Mouse (Mus musculus) bone marrow, adult 2 months (tissue): ENCODE measurements around the gene Gjc1. TPM values are rescaled to one million over a fixed set of nuclear protein-coding genes. Genes with fewer than 3 reads are reported as not detected.

ENCODE experiments used
- H3K27ac ChIP-seq: fragments of 200-500 bp; 2 replicates; pipeline ENCODE4 v1.5.1; 2012; ENCODE audit warnings: low read depth, mild to moderate bottlenecking, control low read depth, inconsistent platforms, low read length; ENCODE audit not compliant: control insufficient read depth, poor library complexity, insufficient read depth
- H3K4me1 ChIP-seq: fragments of 200-500 bp; 2 replicates; pipeline ENCODE4 v1.6.1; 2011; ENCODE audit warnings: low read length; ENCODE audit not compliant: control insufficient read depth, insufficient read depth
- H3K4me3 ChIP-seq: fragments of 200-500 bp; replicated peaks from 2 replicates; pipeline ENCODE3; 2011; ENCODE audit warnings: mild to moderate bottlenecking, low read depth, low read length, control low read depth; ENCODE audit not compliant: control insufficient read depth
- CTCF ChIP-seq: fragments of 200-500 bp; IDR thresholded peaks from 2 replicates; pipeline ENCODE4 v1.5.1; 2011; ENCODE audit warnings: low read length, control low read depth; ENCODE audit not compliant: control insufficient read depth, insufficient read depth
- POLR2A ChIP-seq: fragments of 200-500 bp; IDR thresholded peaks from 2 replicates; pipeline ENCODE4 v1.6.1; 2011; ENCODE audit warnings: low read depth, mild to moderate bottlenecking, control low read depth, low read length, borderline replicate concordance; ENCODE audit not compliant: control insufficient read depth
- WGBS: fragments of 180-500 bp; shearing (Covaris S2); methylation state at CpG from one replicate; pipeline ENCODE4 v1.1.7; 2018; 5-methylcytosine and 5-hydroxymethylcytosine counted together
- polyA plus RNA-seq: library from polyadenylated mRNA; stranded (reverse); fragments of >200 nt; gene quantifications from 2 replicates; pipeline ENCODE4 v1.2.4, GENCODE M21; 2011; ENCODE audit warnings: low replicate concordance; ENCODE audit not compliant: missing spikeins, insufficient read depth, insufficient read length

Gene Gjc1
- polyA plus RNA-seq, 1 experiment: 3.4 TPM

- WGBS: 1% methylated on average over 49 of the region's 76 CpGs
- no peak for TF ChIP-seq CTCF
- TF ChIP-seq POLR2A: no peak
- Histone ChIP-seq H3K4me3 (no peak within 1 kb of the TSS), H3K4me1 (no peaks in the 10 kb centered on the region), H3K27ac (no peak within 1 kb of the TSS)
Observed at GRCm38 (mm10) chr11:102761309-102762210, 57.9 kb downstream of the Gjc1 start, which contains the start of gene Adam11. TSS of gene Adam11 (plus strand) at chr11:102761439.

- WGBS: 54% methylated on average over 6 of the region's 6 CpGs
- no peak overlapping the region for H3K4me3 ChIP-seq
- TF ChIP-seq POLR2A (no peak), CTCF (no peak)
- H3K27ac ChIP-seq: no peak overlapping the region
- no peaks in the 10 kb centered on the region for H3K4me1 ChIP-seq
Observed at GRCm38 (mm10) chr11:102760805-102761308, 58.6 kb downstream of the Gjc1 start.

- no peak for TF ChIP-seq CTCF
- no peak for TF ChIP-seq POLR2A
- WGBS: 12% methylated on average over 2 of the region's 2 CpGs
Observed at GRCm38 (mm10) chr11:102758977-102759376, 60.5 kb downstream of the Gjc1 start.

DNA sequence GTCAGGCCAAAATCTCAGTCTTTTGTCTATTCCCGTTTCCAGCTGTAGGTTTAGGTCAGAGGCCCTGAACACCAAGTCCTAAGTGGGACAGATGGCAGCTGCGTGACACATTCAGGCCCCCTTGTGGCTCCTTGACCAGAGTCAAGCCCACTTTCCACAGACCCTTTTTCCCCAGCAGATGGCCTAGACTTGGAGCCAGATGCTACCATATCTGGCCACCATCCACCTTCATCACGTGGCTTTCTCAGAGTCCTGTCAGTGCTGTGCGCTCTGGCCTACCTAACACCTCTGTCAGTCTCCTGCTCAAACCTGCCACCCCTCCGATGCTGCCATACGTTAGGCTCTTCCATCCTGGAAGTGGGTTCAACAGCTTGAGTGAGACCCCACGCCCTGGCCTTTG is 64.1 kb downstream of the Gjc1 start:
- TF ChIP-seq POLR2A (no peak), CTCF (no peak)
- WGBS: 67% methylated on average over 7 of the region's 7 CpGs
- Histone ChIP-seq H3K4me3 (no peak overlapping the region), H3K4me1 (no peaks in the 10 kb centered on the region), H3K27ac (no peak overlapping the region)

More at GRCm38 (mm10) chr11:102758977-102759376, 60.5 kb downstream of the Gjc1 start:
- Histone ChIP-seq H3K4me1 (no peaks in the 10 kb centered on the region), H3K27ac (no peak overlapping the region), H3K4me3 (no peak overlapping the region)

DNA sequence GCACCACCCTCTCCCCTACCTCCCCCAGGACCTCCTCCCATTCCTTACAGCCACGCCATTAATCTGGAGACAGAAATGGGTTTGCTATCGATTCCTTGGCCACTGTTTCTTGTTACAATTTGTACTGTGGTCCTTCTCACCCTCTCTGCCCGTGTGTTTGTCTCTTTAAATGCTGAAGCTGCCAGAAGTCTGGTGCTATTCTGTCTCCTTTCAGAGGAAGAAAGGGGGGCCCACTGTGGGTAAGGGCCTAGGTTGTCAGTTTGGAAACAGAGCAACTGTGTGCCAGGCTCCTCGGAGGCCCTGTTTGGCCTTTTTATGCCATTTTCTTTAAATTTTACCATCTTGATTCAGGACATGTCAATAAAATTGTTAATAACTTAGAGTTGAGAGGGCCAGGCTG is 65.1 kb downstream of the Gjc1 start:
- H3K27ac ChIP-seq: no peak overlapping the region
- H3K4me3 ChIP-seq: no peak overlapping the region
- TF ChIP-seq POLR2A (no peak), CTCF (no peak)
- H3K4me1 ChIP-seq: no peaks in the 10 kb centered on the region
- WGBS: 10% methylated on average over 4 of the region's 4 CpGs

DNA sequence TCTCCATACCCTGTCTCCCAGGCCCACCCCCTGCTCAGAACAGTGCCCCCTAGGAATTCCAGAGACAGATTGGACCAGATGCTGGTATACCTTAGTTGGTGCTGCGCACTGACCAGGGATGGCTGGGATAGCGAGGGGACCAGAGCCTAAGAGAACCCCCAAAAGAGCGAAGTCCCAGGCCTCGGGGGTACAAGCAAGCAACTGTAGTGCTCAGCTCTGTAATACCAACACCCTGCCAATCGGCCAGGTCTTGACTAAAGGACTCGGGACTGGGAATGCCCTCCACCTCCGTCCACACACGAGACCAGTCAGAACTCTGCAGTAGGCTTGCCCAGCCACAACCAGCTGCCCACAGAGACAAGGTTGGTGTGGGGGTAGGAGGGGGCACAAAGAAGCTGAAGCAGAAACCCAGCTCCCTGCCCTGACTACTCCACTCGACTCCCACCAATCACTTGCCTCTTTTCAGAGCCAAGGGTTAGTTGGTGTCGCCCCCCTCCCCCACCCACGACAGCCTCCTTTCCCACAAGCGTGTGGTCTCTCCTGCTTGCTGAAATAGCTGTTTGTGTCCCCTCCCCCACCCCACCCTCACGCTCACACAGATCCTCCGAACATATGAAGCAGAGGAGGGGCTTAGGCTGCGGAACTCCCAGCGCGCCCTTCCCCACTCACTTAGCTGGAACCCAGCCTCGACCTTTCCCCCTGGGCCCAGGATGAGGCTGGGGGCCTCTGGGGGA is 65.7 kb downstream of the Gjc1 start:
- no peak for TF ChIP-seq CTCF
- no peak for TF ChIP-seq POLR2A
- H3K4me1 ChIP-seq: no peaks in the 10 kb centered on the region
- no peak overlapping the region for H3K4me3 ChIP-seq
- peak overlapping the region; percentile 13; the same call in 1 of the 2 replicates for H3K27ac ChIP-seq
- WGBS: 9% methylated on average over 18 of the region's 18 CpGs

- TF ChIP-seq POLR2A (no peak), CTCF (no peak)
- Histone ChIP-seq H3K4me1 (no peaks in the 10 kb centered on the region), H3K4me3 (no peak overlapping the region), H3K27ac (no peak overlapping the region; the same call in 1 of the 2 replicates)
- 27% methylated on average over 13 of the region's 13 CpGs for WGBS
Observed at GRCm38 (mm10) chr11:102752896-102753590, 66.5 kb downstream of the Gjc1 start.
